Mouse (Mus musculus) spleen, adult 2 months (tissue): ENCODE measurements at regions not wholly inside any gene's neighbourhood (a gene's known extent, or its start where the extent isn't known, plus 50 kb on each side); places are given as distances from the start of the nearest gene placed in this dataset.

Experiments used
- CTCF ChIP-seq: fragments of 200-500 bp; IDR thresholded peaks from 2 replicates; pipeline ENCODE4 v1.5.1; 2011; ENCODE audit warnings: mild to moderate bottlenecking, inconsistent platforms; ENCODE audit not compliant: insufficient read depth, insufficient read length, insufficient replicate concordance; ENCODE audit errors: extremely low read depth
- POLR2A ChIP-seq: fragments of 200-500 bp; IDR thresholded peaks from 2 replicates; pipeline ENCODE4 v1.6.1; 2011; ENCODE audit warnings: low read depth, low read length, inconsistent platforms

DNA sequence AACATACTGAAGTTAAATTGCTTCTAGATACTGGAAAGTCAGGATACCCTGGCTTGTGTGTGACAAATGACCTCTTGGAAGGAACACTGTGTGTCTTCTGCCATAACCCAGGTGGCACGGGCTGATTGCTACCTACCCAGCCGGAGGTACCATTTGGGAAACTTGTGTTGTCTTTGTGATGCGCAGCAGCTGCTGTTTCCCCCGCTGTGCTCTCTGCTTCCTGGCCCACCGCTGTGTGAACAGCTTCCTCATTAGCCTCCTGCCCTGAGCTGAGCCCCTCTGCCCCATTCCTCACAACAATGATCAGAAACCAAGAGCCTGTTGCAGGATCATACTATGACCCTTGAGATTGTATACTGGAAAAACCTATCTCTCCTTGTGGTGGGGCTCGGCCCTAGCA, 51.9 kb upstream of the Cldn5 start:
- TF ChIP-seq POLR2A, result no peak
- TF ChIP-seq CTCF, result no peak
